Mouse (Mus musculus): ENCODE results near the gene Cfap97d1. TPM values are rescaled to one million over a fixed set of nuclear protein-coding genes. Genes with fewer than 3 reads are reported as not detected.

Gene Cfap97d1
- not detected in 2 replicates for polyA plus RNA-seq (2014; fragmentation: Nextera tagmentation; extraction: Ambion mirVana)

- H3K4me1 ChIP-seq (ENCODE audit: control insufficient read depth, insufficient read depth, low read length), result peaks cover 22% of the 10 kb centered on the region
- peak within 1 kb of the TSS; percentile 99 for H3K4me2 ChIP-seq
- H3K27ac ChIP-seq (ENCODE audit: low read depth, low read length), result peak within 1 kb of the TSS; percentile 96
- peak within 1 kb of the TSS; percentile 90 for H3K9ac ChIP-seq (ENCODE audit: low read depth, low read length)
- peak within 1 kb of the TSS; percentile 74 for H3K4me3 ChIP-seq (ENCODE audit: low read depth, low read length)
- H3K9me3 ChIP-seq (replicated peaks; ENCODE audit: control insufficient read depth, low read length), result no peaks in the 10 kb centered on the region
- H3K27me3 ChIP-seq (ENCODE audit: control insufficient read depth, insufficient read depth, low read length), result no peaks in the 10 kb centered on the region
- WGBS (ENCODE audit: insufficient replicate concordance), result under 1% methylated on average over 68 of the region's 71 CpGs
- ATAC-seq (replicated peaks; ENCODE audit: insufficient number of reproducible peaks, low FRiP score, low TSS enrichment), result peak; percentile 87
- peaks cover 10% of the 10 kb centered on the region for H3K36me3 ChIP-seq (ENCODE audit: control insufficient read depth, insufficient read depth, low read length)
Observed at GRCm38 (mm10) chr11:101984054-101985025, at the start of gene Cfap97d1. Gene Cfap97d1, plus strand, starts transcription at chr11:101984279.

GRCm38 (mm10) chr11:101935743-101936142 is 48.3 kb upstream of the Cfap97d1 start:
- Histone ChIP-seq H3K27me3 (ENCODE audit: control insufficient read depth, insufficient read depth, low read length) (0 out of 2 replicates have a peak, but pooled peaks cover 3% of the 10 kb centered on the region), H3K36me3 (ENCODE audit: control insufficient read depth, insufficient read depth, low read length) (no peaks in the 10 kb centered on the region), H3K9ac (ENCODE audit: low read depth, low read length) (no peak overlapping the region), H3K4me2 (no peak overlapping the region), H3K4me3 (ENCODE audit: low read depth, low read length) (no peak overlapping the region), H3K27ac (ENCODE audit: low read depth, low read length) (no peak overlapping the region), H3K4me1 (ENCODE audit: control insufficient read depth, insufficient read depth, low read length) (peaks cover 14% of the 10 kb centered on the region), H3K9me3 (replicated peaks; ENCODE audit: control insufficient read depth, low read length) (no peaks in the 10 kb centered on the region)
- ATAC-seq (replicated peaks; ENCODE audit: insufficient number of reproducible peaks, low FRiP score, low TSS enrichment), result no peak
- WGBS (ENCODE audit: insufficient replicate concordance), result 82% methylated on average over 3 of the region's 3 CpGs

- Histone ChIP-seq H3K9ac (ENCODE audit: low read depth, low read length) (no peak overlapping the region), H3K27me3 (ENCODE audit: control insufficient read depth, insufficient read depth, low read length) (0 out of 2 replicates have a peak, but pooled peaks cover 3% of the 10 kb centered on the region), H3K4me3 (ENCODE audit: low read depth, low read length) (peak overlapping the region; percentile 39; the same call in 1 of the 2 replicates), H3K9me3 (replicated peaks; ENCODE audit: control insufficient read depth, low read length) (no peaks in the 10 kb centered on the region), H3K36me3 (ENCODE audit: control insufficient read depth, insufficient read depth, low read length) (no peaks in the 10 kb centered on the region), H3K27ac (ENCODE audit: low read depth, low read length) (no peak overlapping the region), H3K4me2 (peak overlapping the region; percentile 70), H3K4me1 (ENCODE audit: control insufficient read depth, insufficient read depth, low read length) (peaks cover 14% of the 10 kb centered on the region)
- 31% methylated on average over 7 of the region's 7 CpGs for WGBS (ENCODE audit: insufficient replicate concordance)
- no peak for ATAC-seq (replicated peaks; ENCODE audit: insufficient number of reproducible peaks, low FRiP score, low TSS enrichment)
Observed at GRCm38 (mm10) chr11:101936421-101936820, 47.7 kb upstream of the Cfap97d1 start.

- Histone ChIP-seq H3K4me3 (ENCODE audit: low read depth, low read length) (peak overlapping the region; percentile 39), H3K27ac (ENCODE audit: low read depth, low read length) (no peak overlapping the region), H3K4me2 (peak overlapping the region; percentile 70), H3K27me3 (ENCODE audit: control insufficient read depth, insufficient read depth, low read length) (0 out of 2 replicates have a peak, but pooled peaks cover 3% of the 10 kb centered on the region), H3K9ac (ENCODE audit: low read depth, low read length) (peak overlapping the region; percentile 58), H3K4me1 (ENCODE audit: control insufficient read depth, insufficient read depth, low read length) (peaks cover 12% of the 10 kb centered on the region), H3K9me3 (replicated peaks; ENCODE audit: control insufficient read depth, low read length) (no peaks in the 10 kb centered on the region), H3K36me3 (ENCODE audit: control insufficient read depth, insufficient read depth, low read length) (no peaks in the 10 kb centered on the region)
- ATAC-seq (replicated peaks; ENCODE audit: insufficient number of reproducible peaks, low FRiP score, low TSS enrichment), result no peak
- WGBS (ENCODE audit: insufficient replicate concordance), result under 1% methylated on average over 32 of the region's 32 CpGs
Observed at GRCm38 (mm10) chr11:101937108-101937507, 47.0 kb upstream of the Cfap97d1 start.

GRCm38 (mm10) chr11:101943055-101943454 is 41.0 kb upstream of the Cfap97d1 start:
- Histone ChIP-seq H3K27ac (ENCODE audit: low read depth, low read length) (no peak overlapping the region), H3K4me2 (no peak overlapping the region), H3K4me3 (ENCODE audit: low read depth, low read length) (no peak overlapping the region), H3K4me1 (ENCODE audit: control insufficient read depth, insufficient read depth, low read length) (no peaks in the 10 kb centered on the region), H3K9ac (ENCODE audit: low read depth, low read length) (no peak overlapping the region), H3K9me3 (replicated peaks; ENCODE audit: control insufficient read depth, low read length) (no peaks in the 10 kb centered on the region), H3K27me3 (ENCODE audit: control insufficient read depth, insufficient read depth, low read length) (no peaks in the 10 kb centered on the region), H3K36me3 (ENCODE audit: control insufficient read depth, insufficient read depth, low read length) (no peaks in the 10 kb centered on the region)
- WGBS (ENCODE audit: insufficient replicate concordance), result 37% methylated on average over 3 of the region's 3 CpGs
- ATAC-seq (replicated peaks; ENCODE audit: insufficient number of reproducible peaks, low FRiP score, low TSS enrichment), result no peak

- Histone ChIP-seq H3K9me3 (replicated peaks; ENCODE audit: control insufficient read depth, low read length) (no peaks in the 10 kb centered on the region), H3K36me3 (ENCODE audit: control insufficient read depth, insufficient read depth, low read length) (no peaks in the 10 kb centered on the region), H3K4me1 (ENCODE audit: control insufficient read depth, insufficient read depth, low read length) (peaks cover 5% of the 10 kb centered on the region; the same call in 1 of the 2 replicates), H3K4me2 (no peak overlapping the region), H3K27ac (ENCODE audit: low read depth, low read length) (no peak overlapping the region), H3K4me3 (ENCODE audit: low read depth, low read length) (no peak overlapping the region), H3K9ac (ENCODE audit: low read depth, low read length) (no peak overlapping the region), H3K27me3 (ENCODE audit: control insufficient read depth, insufficient read depth, low read length) (no peaks in the 10 kb centered on the region; the same call in 1 of the 2 replicates)
- ATAC-seq (replicated peaks; ENCODE audit: insufficient number of reproducible peaks, low FRiP score, low TSS enrichment), result no peak
- 44% methylated on average over 5 of the region's 5 CpGs for WGBS (ENCODE audit: insufficient replicate concordance)
Observed at GRCm38 (mm10) chr11:101946525-101946924, 37.6 kb upstream of the Cfap97d1 start.

- no peak overlapping the region for H3K9ac ChIP-seq (ENCODE audit: low read depth, low read length)
- no peak for ATAC-seq (replicated peaks; ENCODE audit: insufficient number of reproducible peaks, low FRiP score, low TSS enrichment)
- 57% methylated on average over 5 of the region's 5 CpGs for WGBS (ENCODE audit: insufficient replicate concordance)
- H3K36me3 ChIP-seq (ENCODE audit: control insufficient read depth, insufficient read depth, low read length), result no peaks in the 10 kb centered on the region
- H3K4me1 ChIP-seq (ENCODE audit: control insufficient read depth, insufficient read depth, low read length), result peaks cover 19% of the 10 kb centered on the region
- H3K27me3 ChIP-seq (ENCODE audit: control insufficient read depth, insufficient read depth, low read length), result peaks cover 2% of the 10 kb centered on the region; the same call in 1 of the 2 replicates
- no peak overlapping the region for H3K4me3 ChIP-seq (ENCODE audit: low read depth, low read length)
- no peak overlapping the region for H3K27ac ChIP-seq (ENCODE audit: low read depth, low read length)
- no peak overlapping the region for H3K4me2 ChIP-seq
- no peaks in the 10 kb centered on the region for H3K9me3 ChIP-seq (replicated peaks; ENCODE audit: control insufficient read depth, low read length)
Observed at GRCm38 (mm10) chr11:101950021-101950420, 34.1 kb upstream of the Cfap97d1 start.

GRCm38 (mm10) chr11:101952541-101953341 is 31.3 kb upstream of the Cfap97d1 start:
- Histone ChIP-seq H3K9ac (ENCODE audit: low read depth, low read length) (no peak overlapping the region), H3K27ac (ENCODE audit: low read depth, low read length) (peak overlapping the region; percentile 70), H3K4me2 (peak overlapping the region; percentile 43), H3K27me3 (ENCODE audit: control insufficient read depth, insufficient read depth, low read length) (peaks cover 4% of the 10 kb centered on the region; the same call in 1 of the 2 replicates), H3K9me3 (replicated peaks; ENCODE audit: control insufficient read depth, low read length) (no peaks in the 10 kb centered on the region), H3K4me3 (ENCODE audit: low read depth, low read length) (no peak overlapping the region), H3K4me1 (ENCODE audit: control insufficient read depth, insufficient read depth, low read length) (peaks cover 19% of the 10 kb centered on the region), H3K36me3 (ENCODE audit: control insufficient read depth, insufficient read depth, low read length) (no peaks in the 10 kb centered on the region)
- 20% methylated on average over 24 of the region's 24 CpGs for WGBS (ENCODE audit: insufficient replicate concordance)
- peak; percentile 62; the same call in 1 of the 2 replicates for ATAC-seq (replicated peaks; ENCODE audit: insufficient number of reproducible peaks, low FRiP score, low TSS enrichment)
